Mouse (Mus musculus) liver, adult 2 months (tissue): ENCODE measurements around the gene Tnf.

Source experiments
- CTCF ChIP-seq: fragments of 200-500 bp; IDR thresholded peaks from 2 replicates; pipeline ENCODE4 v1.5.1; 2011; ENCODE audit warnings: low read depth, low read length, control low read depth
- POLR2A ChIP-seq: fragments of 200-500 bp; IDR thresholded peaks from 2 replicates; pipeline ENCODE4 v1.6.1; 2011; ENCODE audit warnings: low read length, control low read depth; ENCODE audit not compliant: insufficient read depth; ENCODE audit errors: extremely low read depth

DNA sequence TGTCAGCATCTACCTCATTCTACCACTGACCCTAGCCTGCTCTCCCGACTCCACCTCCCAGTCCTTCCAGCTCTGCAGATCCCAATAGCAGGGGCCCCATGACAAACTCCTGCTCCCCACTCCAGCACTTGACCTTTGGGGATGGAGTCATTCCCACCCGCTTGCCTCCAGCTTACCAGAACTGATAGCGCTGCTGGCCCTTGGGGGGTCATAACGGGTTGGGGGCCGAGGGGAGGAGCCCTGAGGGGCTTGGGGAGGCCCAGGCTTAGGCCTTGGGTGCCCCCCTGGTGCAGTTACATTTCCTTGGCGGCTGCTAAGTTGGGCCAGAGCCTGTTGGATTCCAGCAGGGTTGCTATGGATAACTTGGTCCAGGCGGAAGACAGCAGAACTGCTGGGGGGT is 47.2 kb downstream of the Tnf start:
- TF ChIP-seq CTCF = no peak
- TF ChIP-seq POLR2A = no peak
